Mouse (Mus musculus): ENCODE measurements at regions not wholly inside any gene's neighbourhood (a gene's known extent, or its start where the extent isn't known, plus 50 kb on each side); places are given as distances from the start of the nearest gene placed in this dataset.

GRCm38 (mm10) chr1:186444701-186445131 lies 261.1 kb downstream of the Tgfb2 start:
- no peak for DNase-seq (ENCODE audit: low read depth, low spot score)

- DNase-seq (ENCODE audit: low read depth, low spot score) = no peak
Observed at GRCm38 (mm10) chr1:186442160-186442559, 263.6 kb downstream of the Tgfb2 start.

GRCm38 (mm10) chr1:186435336-186435972 lies 270.3 kb downstream of the Tgfb2 start:
- no peak for DNase-seq (ENCODE audit: low read depth, low spot score)

GRCm38 (mm10) chr1:186434782-186435181 lies 271.0 kb downstream of the Tgfb2 start:
- DNase-seq (ENCODE audit: low read depth, low spot score) = no peak

- no peak for DNase-seq (ENCODE audit: low read depth, low spot score)
Observed at GRCm38 (mm10) chr1:186434007-186434406, 271.8 kb downstream of the Tgfb2 start.

- DNase-seq (ENCODE audit: low read depth, low spot score) = no peak
Observed at GRCm38 (mm10) chr1:186433169-186433665, 272.6 kb downstream of the Tgfb2 start.

GRCm38 (mm10) chr1:186425421-186425820 lies 280.4 kb downstream of the Tgfb2 start:
- no peak for DNase-seq (ENCODE audit: low read depth, low spot score)

- DNase-seq (ENCODE audit: low read depth, low spot score) = no peak
Observed at GRCm38 (mm10) chr1:186424084-186424483, 281.7 kb downstream of the Tgfb2 start.

GRCm38 (mm10) chr1:186417101-186417500 lies 288.7 kb downstream of the Tgfb2 start:
- no peak for DNase-seq (ENCODE audit: low read depth, low spot score)

- no peak for DNase-seq (ENCODE audit: low read depth, low spot score)
Observed at GRCm38 (mm10) chr1:186415321-186415720, 290.5 kb downstream of the Tgfb2 start.

GRCm38 (mm10) chr1:186413886-186414245 lies 291.9 kb downstream of the Tgfb2 start:
- DNase-seq (ENCODE audit: low read depth, low spot score) = no peak

GRCm38 (mm10) chr1:186413064-186413885 lies 292.5 kb downstream of the Tgfb2 start:
- no peak for DNase-seq (ENCODE audit: low read depth, low spot score)

- DNase-seq (ENCODE audit: low read depth, low spot score) = no peak
Observed at GRCm38 (mm10) chr1:186412296-186412695, 293.5 kb downstream of the Tgfb2 start.

GRCm38 (mm10) chr1:186408986-186409441 lies 291.9 kb upstream of the Lyplal1 start:
- DNase-seq (ENCODE audit: low read depth, low spot score) = no peak

- no peak for DNase-seq (ENCODE audit: low read depth, low spot score)
Observed at GRCm38 (mm10) chr1:186407656-186408055, 290.5 kb upstream of the Lyplal1 start.

- DNase-seq (ENCODE audit: low read depth, low spot score) = no peak
Observed at GRCm38 (mm10) chr1:186405693-186406092, 288.6 kb upstream of the Lyplal1 start.

GRCm38 (mm10) chr1:186399762-186400161 lies 282.7 kb upstream of the Lyplal1 start:
- DNase-seq (ENCODE audit: low read depth, low spot score) = no peak

- DNase-seq (ENCODE audit: low read depth, low spot score) = no peak
Observed at GRCm38 (mm10) chr1:186393005-186393404, 275.9 kb upstream of the Lyplal1 start.

- no peak for DNase-seq (ENCODE audit: low read depth, low spot score)
Observed at GRCm38 (mm10) chr1:186384440-186384839, 267.3 kb upstream of the Lyplal1 start.

- no peak for DNase-seq (ENCODE audit: low read depth, low spot score)
Observed at GRCm38 (mm10) chr1:186383453-186383852, 266.3 kb upstream of the Lyplal1 start.

GRCm38 (mm10) chr1:186383006-186383405 lies 265.9 kb upstream of the Lyplal1 start:
- DNase-seq (ENCODE audit: low read depth, low spot score) = no peak

- DNase-seq (ENCODE audit: low read depth, low spot score) = no peak
Observed at GRCm38 (mm10) chr1:186379938-186380847, 263.1 kb upstream of the Lyplal1 start.
